Mouse (Mus musculus) small intestine, adult 2 months (tissue): ENCODE measurements around the gene Nupr1.

Experiments
- CTCF ChIP-seq: fragments of 200-500 bp; IDR thresholded peaks from 2 replicates; pipeline ENCODE4 v1.5.1; 2012; ENCODE audit warnings: low read depth, mild to moderate bottlenecking, control low read depth, inconsistent platforms, low read length, moderate library complexity, mixed read lengths; ENCODE audit not compliant: insufficient replicate concordance, insufficient read length; ENCODE audit errors: extremely low read depth
- POLR2A ChIP-seq: fragments of 200-500 bp; IDR thresholded peaks from 2 replicates; pipeline ENCODE4 v1.6.1; 2012; ENCODE audit warnings: low read depth, mild to moderate bottlenecking, control low read depth, inconsistent platforms, low read length, moderate library complexity

DNA sequence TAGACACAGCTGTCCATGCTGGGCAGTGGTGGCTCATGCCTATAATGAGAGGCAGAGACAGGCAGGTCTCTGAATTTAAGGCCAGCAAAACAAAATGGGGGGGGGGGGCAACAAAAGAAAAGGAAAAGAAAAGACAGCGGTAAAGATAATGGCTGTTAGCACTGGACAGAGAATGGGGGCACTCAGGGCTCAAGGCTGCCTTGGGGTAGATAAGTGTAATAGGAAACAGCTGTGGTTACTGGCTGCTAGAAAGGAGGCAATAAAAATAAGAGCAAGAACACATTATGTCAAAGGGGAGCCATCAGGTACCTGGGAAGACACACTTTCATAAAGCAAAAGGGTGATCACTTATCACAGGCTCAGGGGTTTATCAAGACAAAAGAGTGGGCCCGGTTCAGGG lies 1.8 kb upstream of the Nupr1 start:
- TF ChIP-seq CTCF: no peak
- no peak for TF ChIP-seq POLR2A
